Mouse (Mus musculus) liver, embryonic 13.5 days (tissue): ENCODE measurements at regions not wholly inside any gene's neighbourhood (a gene's known extent, or its start where the extent isn't known, plus 50 kb on each side); places are given as distances from the start of the nearest gene placed in this dataset.
"Not testable (repeated sequence)": the region's sequence is repeated elsewhere in the genome, so short reads cannot be mapped to it uniquely, and the experiment has no call there.

ENCODE experiments used
- ATAC-seq: fragments of 200-750 bp; cut with Nextera tagmentation; 2 replicates; pipeline ENCODE4 v1.8.0; 2017; ENCODE audit warnings: low read depth, mild to moderate bottlenecking, moderate number of reproducible peaks, moderate library complexity
- DNase-seq: peaks from one replicate; pipeline ENCODE4 v3.0.0; 2022
- H3K27ac ChIP-seq: fragments of 300-500 bp; sonication (generic); 2 replicates; pipeline ENCODE4 v1.5.1; 2015; ENCODE audit warnings: moderate library complexity, mild to moderate bottlenecking, inconsistent platforms
- H3K27me3 ChIP-seq: fragments of 300-500 bp; sonication (generic); 2 replicates; pipeline ENCODE4 v1.6.1; 2015; ENCODE audit warnings: mild to moderate bottlenecking, inconsistent platforms
- H3K36me3 ChIP-seq: fragments of 300-500 bp; sonication (generic); 2 replicates; pipeline ENCODE4 v1.6.1; 2015; ENCODE audit warnings: mild to moderate bottlenecking, inconsistent platforms
- H3K4me1 ChIP-seq: fragments of 300-500 bp; sonication (generic); replicated peaks from 2 replicates; pipeline ENCODE4 v1.6.1; 2015; ENCODE audit warnings: inconsistent platforms
- H3K4me2 ChIP-seq: fragments of 300-500 bp; sonication (generic); 2 replicates; pipeline ENCODE4 v1.6.1; 2015; ENCODE audit warnings: inconsistent platforms, mild to moderate bottlenecking, moderate library complexity
- H3K4me3 ChIP-seq: fragments of 300-500 bp; sonication (generic); replicated peaks from 2 replicates; pipeline ENCODE4 v1.5.1; 2015; ENCODE audit warnings: mild to moderate bottlenecking, inconsistent platforms
- H3K9ac ChIP-seq: fragments of 300-500 bp; sonication (generic); 2 replicates; pipeline ENCODE4 v1.6.1; 2015; ENCODE audit warnings: mild to moderate bottlenecking, inconsistent platforms
- H3K9me3 ChIP-seq: fragments of 300-500 bp; sonication (generic); replicated peaks from 2 replicates; pipeline ENCODE4 v1.6.1; 2016; ENCODE audit warnings: inconsistent platforms
- WGBS: fragments of 180-500 bp; shearing (Covaris S2); methylation state at CpG from one replicate; pipeline ENCODE4 v1.1.7; 2015; ENCODE audit not compliant: insufficient replicate concordance; 5-methylcytosine and 5-hydroxymethylcytosine counted together

- DNase-seq: no peak
- no peak overlapping the region for H3K9ac ChIP-seq
- H3K4me1 ChIP-seq: no peaks in the 10 kb centered on the region
- no peaks in the 10 kb centered on the region for H3K27me3 ChIP-seq
- 60% methylated on average over 7 of the region's 7 CpGs for WGBS
- ATAC-seq: no peak
- no peaks in the 10 kb centered on the region for H3K9me3 ChIP-seq
- no peaks in the 10 kb centered on the region for H3K36me3 ChIP-seq
- no peak overlapping the region for H3K4me2 ChIP-seq
- H3K27ac ChIP-seq: no peak overlapping the region
- no peak overlapping the region for H3K4me3 ChIP-seq
Measured at GRCm38 (mm10) chr5:4355609-4356224, 163.6 kb downstream of the Mterf1b start.

GRCm38 (mm10) chr5:4356555-4357273 lies 164.5 kb downstream of the Mterf1b start:
- H3K4me2 ChIP-seq, H3K4me1 ChIP-seq, H3K9me3 ChIP-seq, DNase-seq, H3K4me3 ChIP-seq, H3K27ac ChIP-seq, H3K9ac ChIP-seq, H3K27me3 ChIP-seq, H3K36me3 ChIP-seq, ATAC-seq: not testable (repeated sequence)

GRCm38 (mm10) chr5:4361547-4361946 lies 169.4 kb downstream of the Mterf1b start:
- not testable (repeated sequence) for DNase-seq, H3K36me3 ChIP-seq, H3K4me1 ChIP-seq, H3K9ac ChIP-seq, H3K4me2 ChIP-seq, H3K27me3 ChIP-seq, H3K9me3 ChIP-seq, H3K27ac ChIP-seq, H3K4me3 ChIP-seq
- 50% methylated on average over 6 of the region's 6 CpGs for WGBS
- ATAC-seq: peak; percentile 61

- H3K9ac ChIP-seq, DNase-seq, H3K4me2 ChIP-seq, H3K27ac ChIP-seq, H3K27me3 ChIP-seq, H3K4me1 ChIP-seq, H3K36me3 ChIP-seq, ATAC-seq, H3K9me3 ChIP-seq, H3K4me3 ChIP-seq: not testable (repeated sequence)
- WGBS: 63% methylated on average over 7 of the region's 7 CpGs
Measured at GRCm38 (mm10) chr5:4384719-4385118, 192.6 kb downstream of the Mterf1b start.

- ATAC-seq: no peak
Measured at GRCm38 (mm10) chr5:4391083-4391482, 198.9 kb downstream of the Mterf1b start.

GRCm38 (mm10) chr5:4394353-4395052 lies 202.3 kb downstream of the Mterf1b start:
- not testable (repeated sequence) for DNase-seq, H3K4me3 ChIP-seq, H3K9me3 ChIP-seq, H3K9ac ChIP-seq, H3K4me1 ChIP-seq, H3K36me3 ChIP-seq, H3K4me2 ChIP-seq, ATAC-seq, H3K27me3 ChIP-seq, H3K27ac ChIP-seq
- WGBS: 59% methylated on average over 6 of the region's 7 CpGs

More at GRCm38 (mm10) chr5:4391083-4391482, 198.9 kb downstream of the Mterf1b start:
- Histone ChIP-seq H3K4me1 (no peaks in the 10 kb centered on the region), H3K9me3 (no peaks in the 10 kb centered on the region), H3K27me3 (no peaks in the 10 kb centered on the region), H3K4me2 (no peak overlapping the region), H3K27ac (no peak overlapping the region), H3K36me3 (no peaks in the 10 kb centered on the region), H3K4me3 (no peak overlapping the region), H3K9ac (no peak overlapping the region)
- WGBS: 50% methylated on average over 2 of the region's 2 CpGs
- no peak for DNase-seq

GRCm38 (mm10) chr5:4398087-4398486 lies 205.9 kb downstream of the Mterf1b start:
- H3K36me3 ChIP-seq: no peaks in the 10 kb centered on the region
- H3K9me3 ChIP-seq: no peaks in the 10 kb centered on the region
- no peak overlapping the region for H3K4me2 ChIP-seq
- no peaks in the 10 kb centered on the region for H3K4me1 ChIP-seq
- no peak overlapping the region for H3K27ac ChIP-seq
- H3K4me3 ChIP-seq: no peak overlapping the region
- H3K9ac ChIP-seq: no peak overlapping the region
- no peaks in the 10 kb centered on the region for H3K27me3 ChIP-seq
- DNase-seq (no peak), ATAC-seq (no peak)

- Histone ChIP-seq H3K4me2 (no peak overlapping the region), H3K36me3 (no peaks in the 10 kb centered on the region), H3K27me3 (no peaks in the 10 kb centered on the region), H3K9ac (no peak overlapping the region), H3K9me3 (no peaks in the 10 kb centered on the region), H3K4me3 (no peak overlapping the region), H3K27ac (no peak overlapping the region), H3K4me1 (no peaks in the 10 kb centered on the region)
- WGBS: 54% methylated on average over 1 of the region's 1 CpGs
- DNase-seq (no peak), ATAC-seq (no peak)
Measured at GRCm38 (mm10) chr5:4417761-4418160, 225.6 kb downstream of the Mterf1b start.
